Mouse (Mus musculus): ENCODE data around the gene Dner.

GRCm38 (mm10) chr1:84664377-84665118 lies 31.5 kb downstream of the Dner start:
- TF ChIP-seq POLR2A (IDR thresholded peaks at IDR 0.05; ENCODE audit: low read depth, low read length) = no peak
- no peak for TF ChIP-seq CTCF (IDR thresholded peaks at IDR 0.05; ENCODE audit: extremely low read depth, insufficient read depth, insufficient read length, insufficient replicate concordance)

Measured in spleen, adult 2 months (tissue).